Mouse (Mus musculus) forebrain, embryonic 16.5 days (tissue): ENCODE measurements around the gene Zdhhc22. TPM values are rescaled to one million over a fixed set of nuclear protein-coding genes. Genes with fewer than 3 reads are reported as not detected.
A peak's percentile ranks its signal among the peaks of the same experiment; 100 is the strongest.

ENCODE experiments used
- ATAC-seq: fragments of 200-750 bp; cut with Nextera tagmentation; 2 replicates; pipeline ENCODE4 v1.8.0; 2017; ENCODE audit warnings: mild to moderate bottlenecking, moderate library complexity
- H3K27ac ChIP-seq: fragments of 300-500 bp; sonication (generic); 2 replicates; pipeline ENCODE4 v1.5.1; 2014; ENCODE audit warnings: low read length, control low read depth
- H3K27me3 ChIP-seq: fragments of 300-500 bp; sonication (generic); replicated peaks from 2 replicates; pipeline ENCODE4 v1.6.1; 2014; ENCODE audit warnings: low read length; ENCODE audit not compliant: control insufficient read depth, insufficient read depth
- H3K36me3 ChIP-seq: fragments of 300-500 bp; sonication (generic); 2 replicates; pipeline ENCODE4 v1.6.1; 2014; ENCODE audit not compliant: control insufficient read depth, insufficient read depth
- H3K4me1 ChIP-seq: fragments of 300-500 bp; sonication (generic); replicated peaks from 2 replicates; pipeline ENCODE4 v1.6.1; 2014; ENCODE audit warnings: low read length; ENCODE audit not compliant: control insufficient read depth, insufficient read depth
- H3K4me2 ChIP-seq: fragments of 300-500 bp; sonication (generic); 2 replicates; pipeline ENCODE4 v1.6.1; 2014; ENCODE audit warnings: mild to moderate bottlenecking, low read length, control low read depth
- H3K4me3 ChIP-seq: fragments of 300-500 bp; sonication (generic); replicated peaks from 2 replicates; pipeline ENCODE4 v1.5.1; 2014; ENCODE audit warnings: mild to moderate bottlenecking, low read length, control low read depth
- H3K9ac ChIP-seq: fragments of 300-500 bp; sonication (generic); replicated peaks from 2 replicates; pipeline ENCODE4 v1.6.1; 2014; ENCODE audit warnings: low read depth, low read length, control low read depth
- H3K9me3 ChIP-seq: fragments of 300-500 bp; sonication (generic); 2 replicates; pipeline ENCODE4 v1.6.1; 2016; ENCODE audit warnings: low read length; ENCODE audit not compliant: control insufficient read depth
- WGBS: fragments of 180-500 bp; shearing (Covaris S2); extraction: QIAGEN DNeasy Blood & Tissue Kit; methylation state at CpG from one replicate; pipeline ENCODE4 v1.1.7; 2014; 5-methylcytosine and 5-hydroxymethylcytosine counted together
- polyA plus RNA-seq: library from polyadenylated mRNA; unstranded; fragments of >200 nt; fragmentation: Nextera tagmentation; extraction: Ambion mirVana; gene quantifications from 2 replicates; pipeline ENCODE4 v1.2.1, GENCODE M21; 2015

The Zdhhc22 gene
- polyA plus RNA-seq, 1 experiment from 2014 or later: 9.4 TPM

- Histone ChIP-seq H3K4me1 (no peaks in the 10 kb centered on the region; the same call in 1 of the 2 replicates), H3K9me3 (no peaks in the 10 kb centered on the region), H3K9ac (no peak overlapping the region), H3K4me3 (no peak overlapping the region), H3K27ac (no peak overlapping the region), H3K4me2 (no peak overlapping the region), H3K27me3 (no peaks in the 10 kb centered on the region), H3K36me3 (no peaks in the 10 kb centered on the region)
- peak; percentile 30; the same call in 1 of the 2 replicates for ATAC-seq
- WGBS: 43% methylated on average over 5 of the region's 5 CpGs
Observed at GRCm38 (mm10) chr12:87000151-87000839, 10.1 kb upstream of the Zdhhc22 start.

- WGBS: 71% methylated on average over 10 of the region's 10 CpGs
- H3K27me3 ChIP-seq: no peaks in the 10 kb centered on the region
- no peak for ATAC-seq
- no peak overlapping the region for H3K27ac ChIP-seq
- no peaks in the 10 kb centered on the region for H3K9me3 ChIP-seq
- no peak overlapping the region for H3K4me3 ChIP-seq
- H3K4me2 ChIP-seq: no peak overlapping the region
- H3K36me3 ChIP-seq: no peaks in the 10 kb centered on the region
- H3K9ac ChIP-seq: no peak overlapping the region
- no peaks in the 10 kb centered on the region; the same call in 1 of the 2 replicates for H3K4me1 ChIP-seq
Observed at GRCm38 (mm10) chr12:86999283-86999820, 9.1 kb upstream of the Zdhhc22 start.

- Histone ChIP-seq H3K27me3 (no peaks in the 10 kb centered on the region), H3K9me3 (no peaks in the 10 kb centered on the region), H3K27ac (no peak overlapping the region), H3K4me2 (no peak overlapping the region), H3K4me3 (no peak overlapping the region), H3K36me3 (no peaks in the 10 kb centered on the region), H3K9ac (no peak overlapping the region), H3K4me1 (no peaks in the 10 kb centered on the region; the same call in 1 of the 2 replicates)
- WGBS: 86% methylated on average over 4 of the region's 4 CpGs
- ATAC-seq: no peak
Observed at GRCm38 (mm10) chr12:86998699-86999098, 8.5 kb upstream of the Zdhhc22 start.

GRCm38 (mm10) chr12:86995931-86996330 lies 5.7 kb upstream of the Zdhhc22 start:
- H3K4me2 ChIP-seq: no peak overlapping the region
- 82% methylated on average over 6 of the region's 6 CpGs for WGBS
- no peak for ATAC-seq
- no peaks in the 10 kb centered on the region for H3K9me3 ChIP-seq
- H3K9ac ChIP-seq: no peak overlapping the region
- no peaks in the 10 kb centered on the region; the same call in 1 of the 2 replicates for H3K4me1 ChIP-seq
- no peak overlapping the region for H3K4me3 ChIP-seq
- H3K36me3 ChIP-seq: no peaks in the 10 kb centered on the region
- no peaks in the 10 kb centered on the region for H3K27me3 ChIP-seq
- H3K27ac ChIP-seq: no peak overlapping the region

- no peak for ATAC-seq
- Histone ChIP-seq H3K4me3 (no peak overlapping the region), H3K4me2 (no peak overlapping the region), H3K27ac (no peak overlapping the region), H3K36me3 (no peaks in the 10 kb centered on the region), H3K9me3 (no peaks in the 10 kb centered on the region), H3K27me3 (no peaks in the 10 kb centered on the region), H3K4me1 (peaks cover 10% of the 10 kb centered on the region), H3K9ac (no peak overlapping the region)
- WGBS: 42% methylated on average over 3 of the region's 3 CpGs
Observed at GRCm38 (mm10) chr12:86994776-86995175, 4.5 kb upstream of the Zdhhc22 start.

- H3K9me3 ChIP-seq: no peaks in the 10 kb centered on the region
- no peaks in the 10 kb centered on the region for H3K36me3 ChIP-seq
- H3K4me3 ChIP-seq: no peak overlapping the region
- no peak for ATAC-seq
- 47% methylated on average over 4 of the region's 4 CpGs for WGBS
- H3K4me2 ChIP-seq: no peak overlapping the region
- no peak overlapping the region for H3K27ac ChIP-seq
- no peaks in the 10 kb centered on the region for H3K27me3 ChIP-seq
- no peak overlapping the region for H3K9ac ChIP-seq
- H3K4me1 ChIP-seq: peaks cover 16% of the 10 kb centered on the region
Observed at GRCm38 (mm10) chr12:86994166-86994565, 3.9 kb upstream of the Zdhhc22 start.

- H3K27ac ChIP-seq: no peak overlapping the region
- H3K9ac ChIP-seq: peak overlapping the region; percentile 71; the same call in 1 of the 2 replicates
- H3K4me2 ChIP-seq: peak overlapping the region; percentile 89
- 44% methylated on average over 2 of the region's 2 CpGs for WGBS
- no peaks in the 10 kb centered on the region for H3K36me3 ChIP-seq
- peaks cover 22% of the 10 kb centered on the region for H3K4me1 ChIP-seq
- H3K4me3 ChIP-seq: peak overlapping the region; percentile 58
- ATAC-seq: peak; percentile 15; the same call in 1 of the 2 replicates
- H3K27me3 ChIP-seq: peaks cover 13% of the 10 kb centered on the region
- H3K9me3 ChIP-seq: no peaks in the 10 kb centered on the region
Observed at GRCm38 (mm10) chr12:86990755-86991110, 503 bp upstream of the Zdhhc22 start.

- 2% methylated on average over 15 of the region's 15 CpGs for WGBS
- peak overlapping the region; percentile 71 for H3K9ac ChIP-seq
Observed at GRCm38 (mm10) chr12:86989378-86989777, 852 bp downstream of the Zdhhc22 start.

GRCm38 (mm10) chr12:86988227-86988626 lies 2.0 kb downstream of the Zdhhc22 start:
- Histone ChIP-seq H3K4me1 (peaks cover 32% of the 10 kb centered on the region), H3K9me3 (no peaks in the 10 kb centered on the region), H3K4me2 (no peak overlapping the region), H3K27ac (no peak overlapping the region), H3K9ac (no peak overlapping the region), H3K27me3 (peaks cover 22% of the 10 kb centered on the region), H3K36me3 (no peaks in the 10 kb centered on the region), H3K4me3 (no peak overlapping the region)
- WGBS: 55% methylated on average over 16 of the region's 16 CpGs
- ATAC-seq: no peak

More at GRCm38 (mm10) chr12:86989378-86989777, 852 bp downstream of the Zdhhc22 start:
- H3K4me1 ChIP-seq: peaks cover 22% of the 10 kb centered on the region
- no peaks in the 10 kb centered on the region for H3K36me3 ChIP-seq
- no peaks in the 10 kb centered on the region for H3K9me3 ChIP-seq
- peaks cover 18% of the 10 kb centered on the region for H3K27me3 ChIP-seq
- peak overlapping the region; percentile 89 for H3K4me2 ChIP-seq
- peak overlapping the region; percentile 58 for H3K4me3 ChIP-seq
- no peak overlapping the region for H3K27ac ChIP-seq
- peak; percentile 52 for ATAC-seq
